Mouse (Mus musculus): ENCODE measurements at regions not wholly inside any gene's neighbourhood (a gene's known extent, or its start where the extent isn't known, plus 50 kb on each side); places are given as distances from the start of the nearest gene placed in this dataset.

- no peak for DNase-seq (ENCODE audit: extremely low read depth, insufficient read length, low spot score)
These were observed 54.2 kb upstream of the Plppr5 start for GRCm38 (mm10) chr3:117520461-117520860.

- no peak for DNase-seq (ENCODE audit: extremely low read depth, insufficient read length, low spot score)
These were observed 66.5 kb upstream of the Plppr5 start for GRCm38 (mm10) chr3:117508090-117508489.

- DNase-seq (ENCODE audit: extremely low read depth, insufficient read length, low spot score), result no peak
These were observed 68.4 kb upstream of the Plppr5 start for GRCm38 (mm10) chr3:117506151-117506723.

- DNase-seq (ENCODE audit: extremely low read depth, insufficient read length, low spot score), result no peak
These were observed 73.5 kb upstream of the Plppr5 start for GRCm38 (mm10) chr3:117501107-117501506.

- no peak for DNase-seq (ENCODE audit: extremely low read depth, insufficient read length, low spot score)
These were observed 76.3 kb upstream of the Plppr5 start for GRCm38 (mm10) chr3:117498138-117498897.

GRCm38 (mm10) chr3:117494118-117494517 is 80.5 kb upstream of the Plppr5 start:
- no peak for DNase-seq (ENCODE audit: extremely low read depth, insufficient read length, low spot score)

- DNase-seq (ENCODE audit: extremely low read depth, insufficient read length, low spot score), result no peak
These were observed 87.2 kb upstream of the Plppr5 start for GRCm38 (mm10) chr3:117487281-117488027.

GRCm38 (mm10) chr3:117486351-117486750 is 88.3 kb upstream of the Plppr5 start:
- no peak for DNase-seq (ENCODE audit: extremely low read depth, insufficient read length, low spot score)

- no peak for DNase-seq (ENCODE audit: extremely low read depth, insufficient read length, low spot score)
These were observed 94.5 kb upstream of the Plppr5 start for GRCm38 (mm10) chr3:117480131-117480530.

GRCm38 (mm10) chr3:117459507-117459906 is 98.8 kb upstream of the Plppr4 start:
- no peak for DNase-seq (ENCODE audit: extremely low read depth, insufficient read length, low spot score)

GRCm38 (mm10) chr3:117450559-117450958 is 89.9 kb upstream of the Plppr4 start:
- no peak for DNase-seq (ENCODE audit: extremely low read depth, insufficient read length, low spot score)

- no peak for DNase-seq (ENCODE audit: extremely low read depth, insufficient read length, low spot score)
These were observed 81.2 kb upstream of the Plppr4 start for GRCm38 (mm10) chr3:117441887-117442286.

- DNase-seq (ENCODE audit: extremely low read depth, insufficient read length, low spot score), result no peak
These were observed 79.6 kb upstream of the Plppr4 start for GRCm38 (mm10) chr3:117440294-117440693.

GRCm38 (mm10) chr3:117438473-117439114 is 77.9 kb upstream of the Plppr4 start:
- DNase-seq (ENCODE audit: extremely low read depth, insufficient read length, low spot score), result peak; percentile 1

GRCm38 (mm10) chr3:117424526-117424925 is 63.9 kb upstream of the Plppr4 start:
- no peak for DNase-seq (ENCODE audit: extremely low read depth, insufficient read length, low spot score)

GRCm38 (mm10) chr3:117412896-117413747 is 52.4 kb upstream of the Plppr4 start:
- no peak for DNase-seq (ENCODE audit: extremely low read depth, insufficient read length, low spot score)

Data from 3134 (cell line).